Mouse (Mus musculus) fibroblast of lung, adult 2 months (primary cell): Measurements from ENCODE around the gene Il17re.

Experiments
- DNase-seq: peaks from one replicate; pipeline ENCODE4 v3.0.0-alpha.2; 2011; ENCODE audit warnings: low read depth

Gene Il17re

GRCm38 (mm10) chr6:113489410-113489809, 31.1 kb downstream of the Il17re start:
- DNase-seq = no peak

DNA sequence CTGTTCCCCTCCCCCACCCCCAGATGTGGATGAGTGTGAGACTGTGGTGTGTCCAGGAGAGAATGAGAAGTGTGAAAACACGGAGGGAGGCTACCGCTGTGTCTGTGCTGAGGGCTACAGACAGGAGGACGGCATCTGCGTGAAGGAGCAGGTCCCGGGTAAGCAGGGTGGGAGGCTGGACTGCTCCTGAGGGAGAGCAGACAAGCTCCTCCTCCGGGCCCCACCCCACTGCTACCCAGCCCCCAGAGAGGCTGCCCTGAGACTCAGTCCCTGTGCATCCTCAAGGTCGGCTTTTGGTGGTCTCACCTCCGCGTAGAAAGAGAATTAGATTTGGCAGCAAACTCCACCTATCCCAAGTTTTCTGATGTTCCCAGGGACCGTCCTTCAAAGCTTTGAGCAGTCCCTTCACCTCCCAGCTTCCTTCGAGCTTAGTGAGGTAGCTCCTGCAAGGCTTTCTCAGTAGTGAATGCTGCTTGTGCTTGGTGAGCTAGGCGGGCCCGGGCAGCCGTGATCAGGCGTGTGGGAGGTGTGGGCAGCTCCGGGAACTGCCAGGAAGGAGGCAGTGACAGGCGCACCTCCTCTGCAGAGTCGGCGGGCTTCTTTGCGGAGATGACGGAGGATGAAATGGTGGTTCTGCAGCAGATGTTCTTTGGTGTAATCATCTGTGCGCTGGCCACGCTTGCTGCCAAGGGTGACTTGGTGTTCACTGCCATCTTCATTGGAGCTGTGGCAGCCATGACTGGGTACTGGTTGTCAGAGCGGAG, 34.0 kb downstream of the Il17re start:
- DNase-seq = no peak

- peak; percentile 6 for DNase-seq
Measured at GRCm38 (mm10) chr6:113494258-113494788, 36.0 kb downstream of the Il17re start.

DNA sequence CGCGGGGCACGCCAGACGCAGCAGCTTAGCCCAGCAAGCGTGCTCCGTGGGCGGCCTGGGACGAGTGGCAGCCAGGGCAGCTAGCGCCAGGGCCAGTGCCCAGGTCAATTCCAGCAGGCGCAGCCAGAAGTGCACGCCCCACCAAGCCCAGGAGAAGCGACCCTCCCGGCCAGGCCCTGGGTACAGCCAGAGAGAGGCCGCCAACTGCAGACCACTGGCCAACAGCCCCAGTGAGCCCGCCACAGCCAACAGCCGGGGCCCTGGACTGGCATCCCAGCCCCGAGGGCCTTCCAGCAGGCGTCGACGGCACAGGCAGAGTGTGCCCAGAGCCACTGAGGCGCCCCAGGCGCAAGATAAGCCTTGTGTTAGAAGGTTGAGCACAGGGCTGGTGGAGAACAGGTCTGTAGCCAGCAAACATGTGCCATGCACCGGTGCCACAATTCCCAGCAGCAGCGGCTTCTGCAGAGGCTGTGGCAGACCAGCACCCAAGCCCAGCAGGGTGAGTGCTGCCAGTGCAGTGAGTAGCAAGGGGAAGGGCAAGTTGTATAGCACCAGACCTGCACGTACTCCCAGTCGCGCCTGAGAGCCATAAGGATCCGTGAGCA, 36.9 kb downstream of the Il17re start:
- no peak for DNase-seq

DNA sequence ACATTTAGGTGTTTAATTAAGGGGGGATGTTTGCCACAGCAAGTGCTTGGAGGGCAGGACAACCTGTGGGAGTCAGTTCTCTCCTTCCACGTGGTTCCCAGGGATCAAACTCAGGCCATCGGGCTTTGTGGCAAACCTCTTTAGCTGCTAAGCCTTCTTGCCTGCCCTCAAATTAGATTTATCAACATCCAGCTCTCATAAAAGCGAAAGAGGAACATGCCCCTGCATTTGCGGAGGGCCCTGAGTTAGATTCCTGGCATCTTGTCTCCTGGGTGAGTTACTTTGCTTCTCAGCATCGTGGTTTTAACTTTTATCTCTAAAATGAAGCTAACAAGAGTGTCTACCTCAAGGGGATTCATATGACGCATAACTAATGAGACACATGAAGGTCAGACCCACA, 41.1 kb downstream of the Il17re start:
- no peak for DNase-seq

GRCm38 (mm10) chr6:113501388-113502084, 43.3 kb downstream of the Il17re start, which contains the start of gene Prrt3:
TSS of gene Prrt3 (minus strand) at chr6:113501931.
- DNase-seq = no peak

GRCm38 (mm10) chr6:113502801-113503200, 44.5 kb downstream of the Il17re start:
- no peak for DNase-seq

DNA sequence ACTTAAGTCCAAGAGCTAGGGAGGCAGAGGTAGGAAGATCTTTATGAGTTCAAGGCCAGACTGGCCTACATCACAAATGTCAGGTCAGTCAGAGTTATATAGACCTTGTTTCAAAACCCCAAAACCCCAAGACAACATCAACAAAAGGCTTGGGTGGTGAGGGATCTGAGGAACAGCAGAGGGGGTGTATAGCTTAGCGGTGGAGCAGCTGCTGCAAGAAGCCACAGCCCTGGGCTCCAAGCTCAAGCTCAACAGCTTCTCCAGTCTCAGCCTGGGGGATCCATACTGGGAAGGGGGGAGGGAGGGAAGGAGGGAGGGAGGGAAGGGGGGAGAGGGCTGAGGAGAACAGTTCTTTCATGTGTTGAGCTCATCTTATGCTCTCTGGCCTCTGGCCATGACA, 47.4 kb downstream of the Il17re start:
- no peak for DNase-seq

DNA sequence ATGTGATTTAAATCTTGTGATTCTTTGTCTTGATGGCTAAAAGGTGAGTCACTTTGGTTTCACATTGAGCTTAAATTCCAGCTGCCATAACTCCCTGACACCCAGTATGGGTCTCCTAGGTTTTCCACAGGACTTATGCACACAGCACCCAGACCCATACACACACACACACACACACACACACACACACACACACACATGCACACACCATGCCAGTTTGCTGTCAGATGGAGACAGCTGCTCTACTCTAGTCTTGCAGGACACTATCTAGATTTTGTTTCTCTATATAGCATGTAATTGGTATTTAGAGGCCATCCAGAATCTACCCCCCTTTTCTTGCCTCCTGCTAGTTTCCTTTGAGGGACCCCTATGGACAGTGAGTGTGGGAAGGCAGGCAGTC, 48.8 kb downstream of the Il17re start:
- DNase-seq = no peak

DNA sequence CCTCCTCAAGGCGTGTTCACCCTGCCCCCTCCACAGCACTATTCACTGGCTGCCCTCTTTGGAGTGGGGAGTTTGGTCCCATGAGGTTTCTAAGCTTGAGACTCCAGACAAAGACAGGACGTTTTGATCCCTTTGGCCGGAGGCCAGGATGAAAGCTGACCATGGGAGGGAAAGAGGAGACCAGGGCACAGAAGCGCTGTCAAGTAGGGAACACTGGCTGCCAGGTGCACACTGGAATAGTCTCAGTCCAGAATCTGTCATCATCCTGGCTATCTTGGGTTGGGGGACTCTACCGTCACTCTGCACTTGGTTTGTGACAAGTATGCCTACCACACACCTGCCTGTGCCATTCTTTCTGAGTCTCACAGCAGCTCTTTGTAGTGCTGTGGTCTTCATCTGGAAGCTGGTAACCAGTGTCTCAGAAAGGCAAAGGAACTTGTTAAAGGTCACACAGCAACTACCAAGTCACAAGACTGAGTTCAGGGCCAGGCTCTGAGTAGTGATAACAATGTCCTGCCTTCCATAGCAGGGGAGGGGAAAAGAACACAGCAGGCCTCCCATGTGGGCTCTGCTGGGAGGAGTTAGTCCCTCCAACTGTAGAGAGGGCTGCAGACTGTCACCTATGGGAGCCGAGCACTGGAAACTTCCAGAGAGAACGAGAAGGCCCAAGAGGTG, 50.1 kb downstream of the Il17re start:
- DNase-seq = no peak

DNA sequence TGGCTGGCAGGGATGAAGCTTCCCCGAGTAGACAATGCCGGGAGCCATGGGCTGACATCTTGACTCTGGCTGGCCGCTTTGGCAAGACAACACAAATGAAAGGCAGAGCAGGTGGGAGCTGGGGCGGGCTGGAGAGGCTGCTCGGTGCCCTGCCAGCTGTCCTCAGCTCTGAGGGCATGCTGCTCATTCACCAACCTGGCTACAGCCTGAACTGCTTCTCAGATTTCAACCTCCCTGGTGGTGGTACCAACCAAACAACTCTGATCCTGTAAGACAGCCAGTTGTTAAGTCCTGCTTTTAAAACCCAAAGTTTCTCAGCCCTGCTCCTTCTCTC, 50.6 kb downstream of the Il17re start:
- DNase-seq = no peak

GRCm38 (mm10) chr6:113513944-113514343, 55.7 kb downstream of the Il17re start:
- no peak for DNase-seq

DNA sequence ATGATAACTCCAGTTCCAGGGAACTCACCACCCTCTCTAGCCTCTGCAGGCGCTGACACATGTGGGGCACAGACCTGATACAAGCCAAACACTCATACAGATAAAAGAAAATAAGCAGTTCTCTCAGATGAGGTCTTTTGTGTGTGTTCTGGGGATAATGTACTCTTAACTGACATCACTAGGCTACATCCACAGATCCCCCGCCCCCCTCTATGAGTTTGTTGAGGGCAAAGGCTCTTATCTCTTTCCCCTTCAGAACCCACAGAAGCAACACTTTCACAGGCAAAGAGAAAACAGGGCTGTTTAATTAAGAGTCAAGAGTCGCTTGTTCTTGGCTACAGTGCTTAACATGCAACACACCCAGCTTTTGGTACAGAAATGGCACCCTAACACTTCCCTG, 56.3 kb downstream of the Il17re start:
- no peak for DNase-seq

GRCm38 (mm10) chr6:113517434-113518080, 59.3 kb downstream of the Il17re start:
- no peak for DNase-seq
